Mouse (Mus musculus) kidney, adult 2 months (tissue): ENCODE data around the gene Mecom.

Experiments
- CTCF ChIP-seq: fragments of 200-500 bp; conservative IDR thresholded peaks from 2 replicates; pipeline ENCODE4 v1.5.1; 2011; ENCODE audit warnings: low read depth, mild to moderate bottlenecking, control low read depth, low read length, moderate library complexity, mixed read lengths; ENCODE audit not compliant: insufficient read depth, insufficient read length
- POLR2A ChIP-seq: fragments of 200-500 bp; IDR thresholded peaks from one replicate; pipeline ENCODE4 v1.6.1; 2011; ENCODE audit warnings: low read depth, low read length, control low read depth

DNA sequence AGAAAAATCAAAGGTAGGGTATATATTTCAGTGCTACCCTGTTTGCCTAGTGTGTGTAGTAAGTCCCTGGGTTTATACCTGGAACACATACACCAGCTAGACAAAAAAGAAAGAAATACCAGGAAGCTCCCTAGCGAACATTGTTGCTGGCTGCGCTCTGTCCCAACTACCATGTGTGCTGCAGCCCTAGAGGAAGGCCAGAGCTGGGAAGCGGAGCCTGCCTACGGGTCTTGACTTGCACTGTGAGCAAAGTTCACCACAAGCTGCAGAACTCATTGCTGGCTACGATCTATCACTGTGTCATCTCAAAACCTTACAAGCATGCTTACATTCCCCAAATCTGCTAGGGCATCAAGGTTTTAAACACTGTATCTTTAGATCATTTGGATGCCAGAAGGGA, 597.0 kb downstream of the Mecom start:
- TF ChIP-seq CTCF (no peak), POLR2A (no peak)
